Comparison of ENCODE assay signal across 8 mouse cellular contexts in the genomic region with DNA sequence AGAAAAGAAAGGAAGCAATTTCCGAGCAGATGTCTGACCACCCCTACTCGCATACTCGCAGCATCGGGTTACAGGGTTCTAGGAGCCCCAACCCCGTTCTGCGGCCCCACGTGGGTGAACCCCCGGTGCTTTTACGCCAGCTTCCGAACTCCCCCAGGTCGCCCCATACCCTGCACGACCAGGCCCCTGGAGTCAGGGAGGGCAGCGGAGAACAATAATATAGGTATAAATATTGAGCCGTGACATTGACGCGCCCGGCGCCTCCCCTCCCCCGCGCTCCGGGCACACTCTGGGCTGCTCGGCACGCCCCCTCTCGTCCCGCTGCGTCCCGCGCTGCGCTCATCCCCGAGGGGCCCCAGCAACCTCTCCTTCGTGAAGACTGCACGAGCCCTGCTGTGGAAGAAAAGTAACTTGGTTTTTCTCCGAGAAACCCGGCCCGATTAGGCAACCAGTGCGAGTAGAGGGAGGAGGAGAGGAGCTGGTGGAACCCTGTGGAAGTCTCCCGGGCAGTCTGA. TPM values are rescaled to one million over a fixed set of nuclear protein-coding genes. Genes with fewer than 3 reads are reported as not detected.
DNase-seq lines count a peak whose midpoint lies in the region; ATAC-seq and TF ChIP-seq lines count a peak whose summit lies in the region.

No protein-coding gene starts in this region.

- H3K27ac ChIP-seq in intestine, embryonic 16.5 days (ENCODE audit: low read length) = peak overlapping the region; percentile 86
- H3K27ac ChIP-seq in limb, embryonic 13.5 days = peak overlapping the region; percentile 81
- H3K27ac ChIP-seq in midbrain, embryonic 13.5 days = peak overlapping the region; percentile 56
- peak overlapping the region; percentile 48; the same call in 1 of the 2 replicates for H3K27ac ChIP-seq in spleen, adult 2 months (ENCODE audit: insufficient read depth, low read length)

- ATAC-seq in granulocyte monocyte progenitor cell, adult 5-6 weeks (replicated peaks; ENCODE audit: poor library complexity, severe bottlenecking) = peak; percentile 32
- ATAC-seq in intestine, embryonic 16.5 days = peak; percentile 76
- peak; percentile 45 for ATAC-seq in limb, embryonic 13.5 days (ENCODE audit: low FRiP score, low read depth)
- peak; percentile 49 for ATAC-seq in midbrain, embryonic 13.5 days

- DNase-seq in left cerebral cortex, adult 18-20 months (ENCODE audit: low spot score in 2 of 2) = peak; percentile 26 to 37
- DNase-seq in left cerebral cortex, adult 11 months (ENCODE audit: low spot score) = no peak
- peak; percentile 76 for DNase-seq in embryo, embryonic 11 days
- DNase-seq in spleen, adult 2 months (ENCODE audit: low read depth in 1 of 2, low spot score in 2 of 2) = peak in 1 of 2 experiments; percentile 59

- TF ChIP-seq CTCF in spleen, adult 2 months (IDR thresholded peaks at IDR 0.05; ENCODE audit: extremely low read depth, insufficient read depth, insufficient read length, insufficient replicate concordance) = no peak

- H3K4me2 ChIP-seq in intestine, embryonic 16.5 days (ENCODE audit: low read depth, low read length) = peak overlapping the region; percentile 95
- peak overlapping the region; percentile 98 for H3K4me2 ChIP-seq in limb, embryonic 13.5 days (replicated peaks)
- H3K4me2 ChIP-seq in midbrain, embryonic 13.5 days (replicated peaks) = peak overlapping the region; percentile 94

- H3K9me3 ChIP-seq in intestine, embryonic 16.5 days (ENCODE audit: control insufficient read depth, low read length) = no peaks in the 10 kb centered on the region
- no peaks in the 10 kb centered on the region for H3K9me3 ChIP-seq in limb, embryonic 13.5 days
- H3K9me3 ChIP-seq in midbrain, embryonic 13.5 days = no peaks in the 10 kb centered on the region

- under 1% methylated on average over 37 of the region's 37 CpGs for WGBS in intestine, embryonic 16.5 days
- under 1% methylated on average over 37 of the region's 37 CpGs for WGBS in limb, embryonic 13.5 days
- WGBS in midbrain, embryonic 13.5 days = under 1% methylated on average over 37 of the region's 37 CpGs
- under 1% methylated on average over 37 of the region's 37 CpGs for WGBS in spleen, adult 2 months

- peak overlapping the region; percentile 86 for H3K9ac ChIP-seq in intestine, embryonic 16.5 days (ENCODE audit: low read depth, low read length)
- peak overlapping the region; percentile 79 for H3K9ac ChIP-seq in limb, embryonic 13.5 days
- H3K9ac ChIP-seq in midbrain, embryonic 13.5 days (replicated peaks) = peak overlapping the region; percentile 64

- no peaks in the 10 kb centered on the region for H3K27me3 ChIP-seq in intestine, embryonic 16.5 days (replicated peaks; ENCODE audit: control insufficient read depth, insufficient read depth, low read length)
- no peaks in the 10 kb centered on the region for H3K27me3 ChIP-seq in limb, embryonic 13.5 days
- H3K27me3 ChIP-seq in midbrain, embryonic 13.5 days = peaks cover 39% of the 10 kb centered on the region
- no peaks in the 10 kb centered on the region for H3K27me3 ChIP-seq in spleen, adult 2 months (ENCODE audit: control insufficient read depth, insufficient read depth, low read length)

- H3K4me1 ChIP-seq in intestine, embryonic 16.5 days (ENCODE audit: control insufficient read depth, insufficient read depth, low read length) = no peaks in the 10 kb centered on the region
- no peaks in the 10 kb centered on the region; the same call in 1 of the 2 replicates for H3K4me1 ChIP-seq in limb, embryonic 13.5 days
- peaks cover 35% of the 10 kb centered on the region for H3K4me1 ChIP-seq in midbrain, embryonic 13.5 days (replicated peaks)
- no peaks in the 10 kb centered on the region; the same call in 1 of the 2 replicates for H3K4me1 ChIP-seq in spleen, adult 2 months (ENCODE audit: control insufficient read depth, insufficient read depth, insufficient read length)

- TF ChIP-seq POLR2A in spleen, adult 2 months (IDR thresholded peaks at IDR 0.05; ENCODE audit: low read depth, low read length) = no peak

- peak overlapping the region; percentile 78 for H3K4me3 ChIP-seq in intestine, embryonic 16.5 days (ENCODE audit: low read length)
- peak overlapping the region; percentile 65 for H3K4me3 ChIP-seq in limb, embryonic 13.5 days
- H3K4me3 ChIP-seq in midbrain, embryonic 13.5 days (replicated peaks) = peak overlapping the region; percentile 57
- peak overlapping the region; percentile 68 for H3K4me3 ChIP-seq in spleen, adult 2 months (ENCODE audit: extremely low read depth, insufficient read depth, insufficient read length)

- no peaks in the 10 kb centered on the region for H3K36me3 ChIP-seq in intestine, embryonic 16.5 days (ENCODE audit: control insufficient read depth, insufficient read depth, low read length)
- H3K36me3 ChIP-seq in limb, embryonic 13.5 days = peaks cover 3% of the 10 kb centered on the region; the same call in 1 of the 2 replicates
- H3K36me3 ChIP-seq in midbrain, embryonic 13.5 days = no peaks in the 10 kb centered on the region
- no peaks in the 10 kb centered on the region; the same call in 1 of the 2 replicates for H3K36me3 ChIP-seq in spleen, adult 2 months (ENCODE audit: control insufficient read depth, insufficient read depth, low read length)

RNA-seq across cellular contexts. Expression of gene Cdk6, which starts 2.3 kb away (rescaled TPM):
- 1 to 10 TPM; 2.2 to 3.8 TPM for total RNA-seq in left cerebral cortex, adult 18-20 months (2021)
- 278 and 308 TPM in 2 replicates for total RNA-seq in granulocyte monocyte progenitor cell, adult 5-6 weeks (2014; fragmentation: Nextera tagmentation)
- 207 and 253 TPM in 2 replicates for total RNA-seq in granulocyte monocyte progenitor cell, adult 5-6 weeks (2017)
- polyA plus RNA-seq in intestine, embryonic 16.5 days (2015; fragmentation: Nextera tagmentation; extraction: Ambion mirVana) = 19.7 and 20.9 TPM in 2 replicates
- 24.5 and 27.7 TPM in 2 replicates for polyA plus RNA-seq in limb, embryonic 13.5 days (2015; fragmentation: Nextera tagmentation; extraction: Ambion mirVana)
- 15.9 and 18.0 TPM in 2 replicates for polyA plus RNA-seq in midbrain, embryonic 13.5 days (2015; fragmentation: Nextera tagmentation; extraction: Ambion mirVana)
- 9.7 and 14.3 TPM in 2 replicates for polyA plus RNA-seq in spleen, adult 2 months (2012; rRNA removed)
